Mouse (Mus musculus) G1E (cell line): ENCODE results near the gene Uri1. TPM values are rescaled to one million over a fixed set of nuclear protein-coding genes. Genes with fewer than 3 reads are reported as not detected.

Source experiments
- ATAC-seq: 2 replicates; pipeline ENCODE4 v1.8.0; 2016; ENCODE audit warnings: mild to moderate bottlenecking; ENCODE audit not compliant: insufficient number of reproducible peaks, poor library complexity, low FRiP score, severe bottlenecking; ENCODE audit errors: extremely low read depth
- DNase-seq: peaks from one replicate; pipeline ENCODE4 v3.0.0; 2012; ENCODE audit warnings: low spot score
- H3K27me3 ChIP-seq: 2 replicates; pipeline ENCODE4 v1.6.1; 2012; ENCODE audit warnings: mild to moderate bottlenecking, low read length, inconsistent platforms; ENCODE audit not compliant: insufficient read depth
- H3K36me3 ChIP-seq: replicated peaks from 2 replicates; pipeline ENCODE3; 2012; ENCODE audit warnings: mild to moderate bottlenecking, inconsistent platforms
- H3K4me1 ChIP-seq: 2 replicates; pipeline ENCODE4 v1.6.1; 2012; ENCODE audit warnings: low read depth, low read length, inconsistent platforms, mixed read lengths; ENCODE audit not compliant: insufficient read depth
- H3K4me3 ChIP-seq: 2 replicates; pipeline ENCODE4 v1.5.1; 2012; ENCODE audit warnings: low read depth, mild to moderate bottlenecking, inconsistent platforms, low read length, moderate library complexity, mixed read lengths
- H3K9me3 ChIP-seq: replicated peaks from 2 replicates; pipeline ENCODE4 v1.6.1; 2012; ENCODE audit warnings: inconsistent platforms
- CTCF ChIP-seq: IDR thresholded peaks from 2 replicates; pipeline ENCODE4 v1.5.1; 2012; ENCODE audit warnings: low read depth, low read length, inconsistent platforms, mixed read lengths
- GATA1 ChIP-seq: IDR thresholded peaks from 2 replicates; pipeline ENCODE4 v1.6.1; 2012; ENCODE audit warnings: borderline replicate concordance, low read length, inconsistent platforms, mixed read lengths
- GATA2 ChIP-seq: IDR thresholded peaks from 2 replicates; pipeline ENCODE4 v1.6.1; 2012; ENCODE audit warnings: low read depth, low read length, inconsistent platforms, borderline replicate concordance
- POLR2AphosphoS5 ChIP-seq: IDR thresholded peaks from 2 replicates; pipeline ENCODE4 v1.6.1; 2012; ENCODE audit warnings: low read depth, low read length, inconsistent platforms; ENCODE audit not compliant: insufficient replicate concordance
- TAL1 ChIP-seq: conservative IDR thresholded peaks from 2 replicates; pipeline ENCODE4 v1.6.1; 2012; ENCODE audit warnings: low read depth, low read length, inconsistent platforms, mixed read lengths
- polyA plus RNA-seq: library from polyadenylated mRNA; stranded (reverse); fragments of >175 nt; gene quantifications from 2 replicates; pipeline ENCODE4 v1.2.3, GENCODE M21; 2012
- total RNA-seq, 2 experiments: library from RNA; stranded (forward) in 1 of 2; stranded (reverse) in 1 of 2; fragments of 200-1000 nt in 1 of 2; fragments of >200 nt in 1 of 2; fragmentation: Nextera tagmentation in 1 of 2; gene quantifications; 2 replicates each; pipeline ENCODE4 v1.2.3; 2014 to 2017

Uri1 gene
- total and polyA plus RNA-seq, 3 experiments: 30.6 to 109 (median 64.1) TPM

GRCm38 (mm10) chr7:38059636-38060330 lies 36.4 kb upstream of the Uri1 start:
- TF ChIP-seq GATA2 (no peak), TAL1 (no peak), CTCF (no peak), GATA1 (no peak), POLR2AphosphoS5 (no peak)
- ATAC-seq: no peak

GRCm38 (mm10) chr7:38059096-38059495 lies 35.7 kb upstream of the Uri1 start:
- Histone ChIP-seq H3K36me3 (no peaks in the 10 kb centered on the region), H3K9me3 (peaks cover 4% of the 10 kb centered on the region), H3K27me3 (no peaks in the 10 kb centered on the region; the same call in 1 of the 2 replicates), H3K4me1 (no peaks in the 10 kb centered on the region), H3K4me3 (no peak overlapping the region)
- TF ChIP-seq POLR2AphosphoS5 (no peak), TAL1 (no peak), GATA2 (no peak), GATA1 (no peak), CTCF (no peak)
- ATAC-seq: no peak
- DNase-seq: no peak

More at GRCm38 (mm10) chr7:38059636-38060330, 36.4 kb upstream of the Uri1 start:
- Histone ChIP-seq H3K4me3 (no peak overlapping the region), H3K9me3 (peaks cover 4% of the 10 kb centered on the region), H3K36me3 (no peaks in the 10 kb centered on the region), H3K4me1 (0 out of 2 replicates have a peak, but pooled peaks cover 5% of the 10 kb centered on the region), H3K27me3 (no peaks in the 10 kb centered on the region; the same call in 1 of the 2 replicates)
- DNase-seq: no peak

- ATAC-seq: no peak
- H3K4me1 ChIP-seq: no peaks in the 10 kb centered on the region
- H3K4me3 ChIP-seq: no peak overlapping the region
- H3K36me3 ChIP-seq: no peaks in the 10 kb centered on the region
- DNase-seq: no peak
- H3K9me3 ChIP-seq: peaks cover 2% of the 10 kb centered on the region
- TF ChIP-seq CTCF (no peak), GATA2 (no peak), TAL1 (no peak), GATA1 (no peak), POLR2AphosphoS5 (no peak)
- H3K27me3 ChIP-seq: no peaks in the 10 kb centered on the region; the same call in 1 of the 2 replicates
These were observed 32.6 kb upstream of the Uri1 start for GRCm38 (mm10) chr7:38055996-38056395.

GRCm38 (mm10) chr7:38054246-38054645 lies 30.9 kb upstream of the Uri1 start:
- no peaks in the 10 kb centered on the region for H3K9me3 ChIP-seq
- ATAC-seq: no peak
- no peaks in the 10 kb centered on the region for H3K4me1 ChIP-seq
- H3K27me3 ChIP-seq: no peaks in the 10 kb centered on the region; the same call in 1 of the 2 replicates
- TF ChIP-seq GATA1 (no peak), TAL1 (no peak), POLR2AphosphoS5 (no peak), CTCF (no peak), GATA2 (no peak)
- no peaks in the 10 kb centered on the region for H3K36me3 ChIP-seq
- no peak for DNase-seq
- no peak overlapping the region for H3K4me3 ChIP-seq

- Histone ChIP-seq H3K36me3 (no peaks in the 10 kb centered on the region), H3K4me3 (no peak overlapping the region), H3K27me3 (no peaks in the 10 kb centered on the region), H3K9me3 (no peaks in the 10 kb centered on the region), H3K4me1 (no peaks in the 10 kb centered on the region)
- ATAC-seq: no peak
- no peak for DNase-seq
- TF ChIP-seq GATA2 (no peak), GATA1 (no peak), POLR2AphosphoS5 (no peak), CTCF (no peak), TAL1 (no peak)
These were observed 23.9 kb upstream of the Uri1 start for GRCm38 (mm10) chr7:38047229-38047628.

- DNase-seq (no peak), ATAC-seq (no peak)
- H3K27me3 ChIP-seq: no peaks in the 10 kb centered on the region
- H3K9me3 ChIP-seq: no peaks in the 10 kb centered on the region
- no peak overlapping the region for H3K4me3 ChIP-seq
- H3K4me1 ChIP-seq: no peaks in the 10 kb centered on the region
- TF ChIP-seq POLR2AphosphoS5 (no peak), TAL1 (no peak), GATA1 (no peak), CTCF (no peak), GATA2 (no peak)
- no peaks in the 10 kb centered on the region for H3K36me3 ChIP-seq
These were observed 17.9 kb upstream of the Uri1 start for GRCm38 (mm10) chr7:38041244-38041643.
